Mouse (Mus musculus) cerebellum, adult 9-10 months (tissue): ENCODE measurements around the gene Trim2.
A peak's percentile ranks its signal among the peaks of the same experiment; 100 is the strongest.

Experiments
- DNase-seq: peaks from one replicate; pipeline ENCODE4 v3.0.0; 2022

Trim2 gene

GRCm38 (mm10) chr3:84217961-84218351 is 88.7 kb downstream of the Trim2 start:
- DNase-seq, result no peak

GRCm38 (mm10) chr3:84217118-84217960 is 89.3 kb downstream of the Trim2 start:
- peak; percentile 63 for DNase-seq

- peak; percentile 65 for DNase-seq
These were observed 90.8 kb downstream of the Trim2 start for GRCm38 (mm10) chr3:84215743-84216360.

- DNase-seq, result peak; percentile 93
These were observed 91.4 kb downstream of the Trim2 start for GRCm38 (mm10) chr3:84215253-84215652.

GRCm38 (mm10) chr3:84214501-84214900 is 92.2 kb downstream of the Trim2 start:
- peak; percentile 81 for DNase-seq

GRCm38 (mm10) chr3:84211340-84211875 is 95.3 kb downstream of the Trim2 start:
- DNase-seq, result no peak

- DNase-seq, result no peak
These were observed 97.7 kb downstream of the Trim2 start for GRCm38 (mm10) chr3:84208917-84209513.

- no peak for DNase-seq
These were observed 98.2 kb downstream of the Trim2 start for GRCm38 (mm10) chr3:84208475-84208874.

- no peak for DNase-seq
These were observed 99.3 kb downstream of the Trim2 start for GRCm38 (mm10) chr3:84207366-84207765.

GRCm38 (mm10) chr3:84206106-84206505 is 100.6 kb downstream of the Trim2 start:
- DNase-seq, result no peak

GRCm38 (mm10) chr3:84205650-84206049 is 101.0 kb downstream of the Trim2 start:
- no peak for DNase-seq

GRCm38 (mm10) chr3:84204640-84205039 is 102.0 kb downstream of the Trim2 start:
- no peak for DNase-seq

GRCm38 (mm10) chr3:84200559-84201420 is 105.9 kb downstream of the Trim2 start:
- DNase-seq, result peak; percentile 99

GRCm38 (mm10) chr3:84199516-84199915 is 107.2 kb downstream of the Trim2 start:
- no peak for DNase-seq

- DNase-seq, result no peak
These were observed 108.4 kb downstream of the Trim2 start for GRCm38 (mm10) chr3:84198229-84198628.

GRCm38 (mm10) chr3:84193881-84194280 is 112.8 kb downstream of the Trim2 start:
- no peak for DNase-seq

GRCm38 (mm10) chr3:84191141-84191881 is 115.4 kb downstream of the Trim2 start:
- no peak for DNase-seq

- no peak for DNase-seq
These were observed 116.1 kb downstream of the Trim2 start for GRCm38 (mm10) chr3:84190513-84191061.

GRCm38 (mm10) chr3:84189629-84190173 is 117.0 kb downstream of the Trim2 start:
- no peak for DNase-seq

GRCm38 (mm10) chr3:84181717-84182116 is 125.0 kb downstream of the Trim2 start:
- DNase-seq, result no peak

- DNase-seq, result no peak
These were observed 125.6 kb downstream of the Trim2 start for GRCm38 (mm10) chr3:84181102-84181501.
